Mouse (Mus musculus): ENCODE measurements around the gene Prr18.

Gene Prr18

DNA sequence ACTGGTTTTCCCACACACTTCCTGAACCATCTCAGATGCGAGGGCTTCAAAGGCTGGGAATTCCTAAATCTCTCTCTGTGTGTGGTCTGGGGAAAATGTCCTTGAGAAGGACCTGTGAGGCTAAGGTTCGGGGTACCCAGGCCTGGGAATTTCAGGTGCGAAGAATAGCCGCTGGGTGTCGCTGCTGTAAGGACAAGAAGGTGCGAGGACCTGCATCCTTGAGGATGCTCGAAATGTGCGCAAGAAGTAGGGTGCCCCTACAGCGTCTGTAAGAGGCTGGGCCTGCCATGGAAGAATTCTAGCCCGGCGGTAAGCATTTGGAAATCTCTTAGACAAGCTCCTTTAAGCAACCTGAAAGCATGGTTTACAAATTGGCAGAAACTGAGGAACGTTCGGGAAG is 51.2 kb downstream of the Prr18 start:
- DNase-seq (ENCODE audit: low spot score in 2 of 2): peak in 1 of 2 experiments; percentile 52

DNA sequence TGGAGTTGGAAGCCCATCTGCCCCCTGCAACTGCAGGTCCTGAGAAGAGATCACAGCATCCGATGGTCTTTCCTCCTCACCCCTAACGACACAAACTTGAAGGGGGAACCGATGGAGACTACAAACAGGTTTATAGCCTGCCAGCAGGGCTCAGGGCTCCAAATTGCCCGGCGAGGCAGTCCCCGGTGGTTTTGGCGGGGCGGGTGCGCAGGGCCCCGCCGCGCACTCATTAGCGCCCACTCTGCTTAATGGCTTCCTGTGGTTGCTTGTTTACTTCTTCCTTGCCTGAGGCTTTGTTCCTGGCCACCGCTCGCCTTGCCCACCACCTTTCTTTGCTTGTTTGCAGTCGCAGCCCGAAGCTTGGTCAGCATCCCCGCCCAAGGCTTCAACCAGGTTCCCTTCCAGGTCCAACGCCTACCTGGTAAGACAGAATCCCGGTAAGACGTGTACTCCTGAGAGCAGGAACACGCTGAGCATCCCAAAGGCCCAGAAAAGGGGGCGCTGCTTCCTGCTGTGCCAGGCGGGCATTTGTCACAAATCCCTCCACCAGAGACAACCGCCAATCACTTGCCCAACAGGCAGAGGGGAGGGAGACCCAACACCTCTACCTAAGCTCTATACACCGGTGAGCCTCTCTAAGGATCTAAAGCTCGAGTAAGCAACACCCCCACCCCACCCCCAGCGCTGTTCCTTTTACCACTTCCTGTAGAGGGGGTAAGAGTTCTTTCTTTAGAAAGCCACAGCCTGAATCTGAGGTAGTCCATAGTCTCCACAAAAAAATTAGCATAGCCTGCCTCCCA is 51.9 kb downstream of the Prr18 start:
- DNase-seq (ENCODE audit: low spot score in 2 of 2): peak in 1 of 2 experiments; percentile 21

DNA sequence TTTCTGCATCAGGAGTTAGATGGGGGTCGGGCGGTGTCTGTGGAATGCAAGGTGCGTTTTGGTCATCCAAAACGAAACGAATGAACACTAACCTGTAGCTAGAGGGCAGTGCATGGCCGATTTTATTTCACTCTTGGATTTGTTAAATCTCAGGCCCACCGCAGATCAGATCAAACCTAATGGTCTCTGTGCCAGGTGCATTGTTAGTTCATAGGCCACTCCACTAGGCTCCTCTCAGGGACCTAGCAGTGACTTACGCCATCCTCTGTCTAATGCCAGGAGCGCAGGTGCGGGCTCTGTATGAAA is 52.5 kb downstream of the Prr18 start:
- DNase-seq (ENCODE audit: low spot score in 2 of 2): no peak

DNA sequence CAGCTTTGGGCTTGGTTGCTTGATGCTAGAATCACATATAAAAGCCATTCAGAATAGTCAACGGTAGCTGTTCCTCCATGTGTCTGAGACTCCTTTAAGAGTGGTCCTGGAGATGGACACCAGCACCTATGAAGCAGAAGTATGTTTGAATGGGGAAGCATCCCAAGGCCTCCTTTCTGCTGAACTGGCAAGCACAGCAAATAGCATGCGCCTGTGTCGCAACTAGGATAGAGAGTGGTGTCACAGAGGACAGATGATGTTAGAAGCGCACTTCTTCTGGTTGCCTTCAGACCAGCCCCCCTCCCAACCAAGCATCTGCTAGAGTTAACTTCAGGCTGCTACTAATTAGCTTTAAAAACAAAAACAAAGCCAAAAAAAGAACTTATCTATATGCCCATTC is 53.2 kb downstream of the Prr18 start:
- DNase-seq (ENCODE audit: low spot score in 2 of 2): no peak
